Mouse (Mus musculus) adrenal gland, adult (tissue): Measurements from ENCODE around the gene Zcrb1.
"Not testable (repeated sequence)": the region's sequence is repeated elsewhere in the genome, so short reads cannot be mapped to it uniquely, and the experiment has no call there.

Experiments
- DNase-seq, 2 experiments: peaks; one replicate each; pipeline ENCODE4 v3.0.0; 2022 to 2023; ENCODE audit warnings: low spot score in 1 of 2; ENCODE audit not compliant: inconsistent age in 2 of 2

Gene Zcrb1

GRCm38 (mm10) chr15:93372525-93373119 lies 25.5 kb downstream of the Zcrb1 start:
- DNase-seq: not testable (repeated sequence)

- no peak for DNase-seq
Measured at GRCm38 (mm10) chr15:93371838-93372237, 26.3 kb downstream of the Zcrb1 start.

- no peak for DNase-seq
Measured at GRCm38 (mm10) chr15:93368558-93368957, 29.6 kb downstream of the Zcrb1 start.

- no peak for DNase-seq
Measured at GRCm38 (mm10) chr15:93365561-93365960, 32.6 kb downstream of the Zcrb1 start.

- no peak for DNase-seq
Measured at GRCm38 (mm10) chr15:93358346-93359095, 39.6 kb downstream of the Zcrb1 start.

- no peak for DNase-seq
Measured at GRCm38 (mm10) chr15:93340630-93341379, 57.3 kb downstream of the Zcrb1 start.

GRCm38 (mm10) chr15:93336925-93337761 lies 61.0 kb downstream of the Zcrb1 start, which contains the start of gene Yaf2:
Yaf2 (minus strand) TSS chr15:93336935.
- DNase-seq: peak; percentile 90 to 94

GRCm38 (mm10) chr15:93336658-93336924 lies 61.5 kb downstream of the Zcrb1 start:
- DNase-seq: no peak
